Mouse (Mus musculus) heart, postnatal 0 days (tissue): ENCODE measurements around the gene Btbd11. TPM values are rescaled to one million over a fixed set of nuclear protein-coding genes. Genes with fewer than 3 reads are reported as not detected.

Experiments
- ATAC-seq: fragments of 200-750 bp; cut with Nextera tagmentation; 2 replicates; pipeline ENCODE4 v1.8.0; 2017; ENCODE audit warnings: low read depth, moderate number of reproducible peaks, moderate library complexity; ENCODE audit not compliant: insufficient read depth
- DNase-seq: peaks from one replicate; pipeline ENCODE4 v3.0.0-alpha.2; 2016; ENCODE audit warnings: low spot score
- H3K27ac ChIP-seq: fragments of 300-500 bp; sonication (generic); 2 replicates; pipeline ENCODE4 v1.5.1; 2014; ENCODE audit warnings: low read depth, mild to moderate bottlenecking
- H3K27me3 ChIP-seq: fragments of 300-500 bp; sonication (generic); 2 replicates; pipeline ENCODE4 v1.6.1; 2014; ENCODE audit warnings: low read length, mixed read lengths; ENCODE audit not compliant: control insufficient read depth, insufficient read depth
- H3K36me3 ChIP-seq: fragments of 300-500 bp; sonication (generic); replicated peaks from 2 replicates; pipeline ENCODE4 v1.6.1; 2014; ENCODE audit warnings: low read length, mixed read lengths; ENCODE audit not compliant: control insufficient read depth, insufficient read depth
- H3K4me1 ChIP-seq: fragments of 300-500 bp; sonication (generic); 2 replicates; pipeline ENCODE4 v1.6.1; 2014; ENCODE audit warnings: antibody characterized with exemption; ENCODE audit not compliant: control insufficient read depth, insufficient read depth
- H3K4me2 ChIP-seq: fragments of 300-500 bp; sonication (generic); 2 replicates; pipeline ENCODE4 v1.6.1; 2014; ENCODE audit warnings: low read depth, mild to moderate bottlenecking, low read length, moderate library complexity
- H3K4me3 ChIP-seq: fragments of 300-500 bp; sonication (generic); 2 replicates; pipeline ENCODE4 v1.5.1; 2014; ENCODE audit warnings: low read depth, low read length
- H3K9ac ChIP-seq: fragments of 300-500 bp; sonication (generic); replicated peaks from 2 replicates; pipeline ENCODE4 v1.6.1; 2014; ENCODE audit warnings: low read depth, low read length, mixed read lengths
- H3K9me3 ChIP-seq: fragments of 300-500 bp; sonication (generic); replicated peaks from 2 replicates; pipeline ENCODE4 v1.6.1; 2016; ENCODE audit warnings: low read length; ENCODE audit not compliant: control insufficient read depth
- CTCF ChIP-seq: IDR thresholded peaks from 2 replicates; pipeline ENCODE4 v1.5.1; 2016; ENCODE audit warnings: antibody characterized with exemption, control low read depth, low read depth
- EP300 ChIP-seq: IDR thresholded peaks from 2 replicates; pipeline ENCODE4 v1.6.1; 2016; ENCODE audit warnings: antibody characterized with exemption, low read depth
- WGBS: fragments of 180-500 bp; shearing (Covaris S2); extraction: QIAGEN DNeasy Blood & Tissue Kit; methylation state at CpG from one replicate; pipeline ENCODE4 v1.1.7; 2014; 5-methylcytosine and 5-hydroxymethylcytosine counted together
- polyA plus RNA-seq: library from polyadenylated mRNA; unstranded; fragments of >200 nt; fragmentation: Nextera tagmentation; extraction: Ambion mirVana; gene quantifications from 2 replicates; pipeline ENCODE4 v1.2.1, GENCODE M21; 2015
- total RNA-seq: library from RNA; depleted of rRNA; stranded (reverse); fragments of >200 nt; gene quantifications from 2 replicates; pipeline ENCODE4 v1.2.3, GENCODE M21; 2014; ENCODE audit warnings: low replicate concordance

The Btbd11 gene
- total and polyA plus RNA-seq, 2 experiments from 2014 or later, result 0.20 to 0.50 TPM

GRCm38 (mm10) chr10:85465516-85466408 lies 79.1 kb downstream of the Btbd11 start:
- Histone ChIP-seq H3K4me3 (no peak overlapping the region), H3K27me3 (no peaks in the 10 kb centered on the region), H3K9ac (no peak overlapping the region), H3K36me3 (no peaks in the 10 kb centered on the region), H3K9me3 (no peaks in the 10 kb centered on the region), H3K4me2 (no peak overlapping the region), H3K4me1 (no peaks in the 10 kb centered on the region), H3K27ac (no peak overlapping the region)
- DNase-seq (no peak), ATAC-seq (no peak)
- TF ChIP-seq EP300 (no peak), CTCF (no peak)
- WGBS, result 85% methylated on average over 13 of the region's 13 CpGs

- H3K9me3 ChIP-seq, result no peaks in the 10 kb centered on the region
- no peak overlapping the region for H3K4me3 ChIP-seq
- no peaks in the 10 kb centered on the region for H3K27me3 ChIP-seq
- H3K9ac ChIP-seq, result no peak overlapping the region
- DNase-seq (no peak), ATAC-seq (no peak)
- WGBS, result 51% methylated on average over 8 of the region's 8 CpGs
- H3K27ac ChIP-seq, result no peak overlapping the region
- no peaks in the 10 kb centered on the region for H3K4me1 ChIP-seq
- no peaks in the 10 kb centered on the region for H3K36me3 ChIP-seq
- no peak overlapping the region for H3K4me2 ChIP-seq
- TF ChIP-seq CTCF (no peak), EP300 (no peak)
Measured at GRCm38 (mm10) chr10:85466409-85466761, 79.8 kb downstream of the Btbd11 start.

GRCm38 (mm10) chr10:85467393-85467792 lies 80.8 kb downstream of the Btbd11 start:
- Histone ChIP-seq H3K4me2 (no peak overlapping the region), H3K4me3 (no peak overlapping the region), H3K27ac (no peak overlapping the region), H3K9ac (no peak overlapping the region), H3K36me3 (no peaks in the 10 kb centered on the region), H3K27me3 (no peaks in the 10 kb centered on the region), H3K9me3 (no peaks in the 10 kb centered on the region), H3K4me1 (no peaks in the 10 kb centered on the region)
- 40% methylated on average over 7 of the region's 7 CpGs for WGBS
- ATAC-seq (no peak), DNase-seq (no peak)
- no peak for TF ChIP-seq CTCF
- TF ChIP-seq EP300, result no peak

- H3K4me2 ChIP-seq, result no peak overlapping the region
- no peak overlapping the region for H3K4me3 ChIP-seq
- ATAC-seq (no peak), DNase-seq (no peak)
- no peak overlapping the region for H3K9ac ChIP-seq
- TF ChIP-seq EP300 (no peak), CTCF (no peak)
- no peaks in the 10 kb centered on the region for H3K36me3 ChIP-seq
- WGBS, result 69% methylated on average over 4 of the region's 4 CpGs
- no peak overlapping the region for H3K27ac ChIP-seq
- no peaks in the 10 kb centered on the region for H3K4me1 ChIP-seq
- no peaks in the 10 kb centered on the region for H3K9me3 ChIP-seq
- H3K27me3 ChIP-seq, result no peaks in the 10 kb centered on the region
Measured at GRCm38 (mm10) chr10:85468527-85468926, 81.9 kb downstream of the Btbd11 start.

- Histone ChIP-seq H3K4me2 (no peak overlapping the region), H3K9me3 (no peaks in the 10 kb centered on the region), H3K9ac (no peak overlapping the region), H3K36me3 (no peaks in the 10 kb centered on the region), H3K27ac (no peak overlapping the region), H3K27me3 (no peaks in the 10 kb centered on the region), H3K4me3 (no peak overlapping the region), H3K4me1 (no peaks in the 10 kb centered on the region)
- DNase-seq (no peak), ATAC-seq (no peak)
- WGBS, result 75% methylated on average over 5 of the region's 5 CpGs
- TF ChIP-seq CTCF, result no peak
- no peak for TF ChIP-seq EP300
Measured at GRCm38 (mm10) chr10:85469341-85469740, 82.7 kb downstream of the Btbd11 start.

- DNase-seq, result no peak
- Histone ChIP-seq H3K27me3 (no peaks in the 10 kb centered on the region), H3K4me2 (no peak overlapping the region), H3K27ac (no peak overlapping the region), H3K4me1 (no peaks in the 10 kb centered on the region), H3K4me3 (no peak overlapping the region), H3K36me3 (no peaks in the 10 kb centered on the region), H3K9ac (no peak overlapping the region), H3K9me3 (no peaks in the 10 kb centered on the region)
- ATAC-seq, result no peak
- TF ChIP-seq CTCF (no peak), EP300 (no peak)
- WGBS, result 55% methylated on average over 4 of the region's 4 CpGs
Measured at GRCm38 (mm10) chr10:85473265-85473664, 86.7 kb downstream of the Btbd11 start.
